Mouse (Mus musculus) CH12.LX (cell line): Measurements from ENCODE around the gene Mt1.

ENCODE experiments used
- EP300 ChIP-seq: IDR thresholded peaks from 2 replicates; pipeline ENCODE4 v1.6.1; 2011; ENCODE audit warnings: low read length, improper control_type of control experiment
- JUND ChIP-seq: conservative IDR thresholded peaks from 2 replicates; pipeline ENCODE4 v1.6.1; 2011; ENCODE audit warnings: low read depth, low read length, improper control_type of control experiment

- TF ChIP-seq JUND (no peak), EP300 (no peak)
Observed at GRCm38 (mm10) chr8:94183117-94183516, 4.2 kb downstream of the Mt1 start.
